Mouse (Mus musculus): ENCODE data around the gene Efcab7.

DNA sequence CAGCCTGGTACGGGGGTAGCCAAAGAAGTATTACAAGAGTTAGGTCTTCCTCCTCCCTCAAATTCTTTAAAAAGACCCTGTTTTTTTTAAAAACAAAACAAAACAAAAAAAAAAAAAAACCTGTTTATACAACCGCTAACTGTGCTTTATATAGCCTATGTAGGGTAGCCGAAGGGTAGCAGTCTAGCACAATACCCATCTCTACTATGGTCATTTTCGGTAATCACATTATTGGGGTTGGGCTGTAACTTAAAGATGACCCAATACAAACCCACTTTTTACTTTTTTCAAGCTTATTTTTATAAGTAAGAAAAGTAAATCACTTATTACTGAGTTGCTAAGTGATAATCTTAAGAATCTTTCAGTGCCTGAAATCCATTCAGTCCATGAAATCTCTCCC is 661 bp upstream of the Efcab7 start:
- no peak for TF ChIP-seq CTCF (IDR thresholded peaks at IDR 0.05)
- no peak for TF ChIP-seq EP300 (IDR thresholded peaks at IDR 0.05; ENCODE audit: insufficient read depth, low read depth, low read length)

Measured in heart, adult 2 months (tissue).